Mouse (Mus musculus) megakaryocyte, embryonic 14.5 days (primary cell): Measurements from ENCODE around the gene Smim10l1. TPM values are rescaled to one million over a fixed set of nuclear protein-coding genes. Genes with fewer than 3 reads are reported as not detected.

Source experiments
- H3K27me3 ChIP-seq: replicated peaks from 2 replicates; pipeline ENCODE3; 2012; ENCODE audit warnings: inconsistent platforms
- H3K36me3 ChIP-seq: replicated peaks from 2 replicates; pipeline ENCODE3; 2012; ENCODE audit warnings: low read length, inconsistent platforms, mixed read lengths
- H3K4me1 ChIP-seq: 2 replicates; pipeline ENCODE4 v1.6.1; 2012; ENCODE audit warnings: inconsistent platforms
- H3K4me3 ChIP-seq: replicated peaks from 2 replicates; pipeline ENCODE3; 2012; ENCODE audit warnings: moderate library complexity, mild to moderate bottlenecking, inconsistent platforms
- H3K9me3 ChIP-seq: 2 replicates; pipeline ENCODE4 v1.6.1; 2012; ENCODE audit warnings: inconsistent platforms
- FLI1 ChIP-seq: IDR thresholded peaks from 2 replicates; pipeline ENCODE4 v1.6.1; 2012; ENCODE audit warnings: low read length, inconsistent platforms, mixed read lengths
- GATA1 ChIP-seq: IDR thresholded peaks from 3 replicates; pipeline ENCODE4 v1.6.1; 2012; ENCODE audit warnings: mixed read lengths, low read length, inconsistent platforms, borderline replicate concordance
- polyA plus RNA-seq: library from polyadenylated mRNA; stranded (reverse); fragments of >175 nt; gene quantifications from 2 replicates; pipeline ENCODE4 v1.2.3, GENCODE M21; 2012; ENCODE audit warnings: low replicate concordance; ENCODE audit not compliant: insufficient read depth

Smim10l1 gene
- 30.8 and 61.3 TPM in 2 replicates for polyA plus RNA-seq

DNA sequence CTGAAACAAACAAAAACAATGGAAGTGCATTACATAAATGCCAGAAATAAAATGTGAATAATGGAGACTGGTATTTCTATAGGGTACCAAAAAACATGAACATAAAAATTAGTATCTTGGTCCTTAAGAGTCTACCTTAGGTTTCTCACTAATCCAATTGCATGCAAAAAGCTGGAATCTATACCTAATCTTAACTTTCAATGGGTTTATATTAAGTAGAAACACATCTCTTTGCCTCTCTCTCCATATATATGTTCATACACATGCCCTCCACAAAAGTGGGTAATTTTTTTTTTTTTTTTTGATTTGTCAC is at the start of gene Smim10l1:
TSS of gene Smim10l1 (plus strand) at position 301 of the 313 bp plus-strand sequence.
- Histone ChIP-seq H3K36me3 (peaks cover 7% of the 10 kb centered on the region), H3K27me3 (no peaks in the 10 kb centered on the region), H3K4me1 (peaks cover 16% of the 10 kb centered on the region), H3K9me3 (no peaks in the 10 kb centered on the region), H3K4me3 (peak within 1 kb of the TSS; percentile 99)
- no peak for TF ChIP-seq FLI1
- no peak for TF ChIP-seq GATA1

DNA sequence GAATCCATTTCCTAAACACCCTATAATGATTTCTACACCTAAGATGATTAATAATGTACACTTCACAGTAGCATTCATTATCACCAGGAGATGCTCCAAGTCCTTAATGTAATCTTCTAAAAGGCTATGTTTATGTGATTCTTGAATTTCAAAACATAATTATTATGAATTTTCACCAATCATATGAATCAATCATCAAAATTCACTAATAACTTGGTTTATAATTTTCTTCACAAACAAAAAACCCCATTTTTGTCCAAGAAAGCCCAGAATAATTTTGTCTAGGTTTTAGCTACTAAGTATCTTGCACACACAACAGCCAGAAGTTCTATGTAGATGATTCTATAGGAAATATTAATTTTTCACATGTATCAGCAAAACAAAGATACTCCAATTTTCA is 49.0 kb upstream of the Smim10l1 start, which contains the start of gene Tas2r140:
TSS of gene Tas2r140 (minus strand) at position 101 of the 400 bp plus-strand sequence.
- H3K9me3 ChIP-seq: no peaks in the 10 kb centered on the region
- H3K27me3 ChIP-seq: no peaks in the 10 kb centered on the region
- no peaks in the 10 kb centered on the region for H3K36me3 ChIP-seq
- no peak for TF ChIP-seq FLI1
- no peak for TF ChIP-seq GATA1
- no peaks in the 10 kb centered on the region for H3K4me1 ChIP-seq
- no peak within 1 kb of the TSS for H3K4me3 ChIP-seq

DNA sequence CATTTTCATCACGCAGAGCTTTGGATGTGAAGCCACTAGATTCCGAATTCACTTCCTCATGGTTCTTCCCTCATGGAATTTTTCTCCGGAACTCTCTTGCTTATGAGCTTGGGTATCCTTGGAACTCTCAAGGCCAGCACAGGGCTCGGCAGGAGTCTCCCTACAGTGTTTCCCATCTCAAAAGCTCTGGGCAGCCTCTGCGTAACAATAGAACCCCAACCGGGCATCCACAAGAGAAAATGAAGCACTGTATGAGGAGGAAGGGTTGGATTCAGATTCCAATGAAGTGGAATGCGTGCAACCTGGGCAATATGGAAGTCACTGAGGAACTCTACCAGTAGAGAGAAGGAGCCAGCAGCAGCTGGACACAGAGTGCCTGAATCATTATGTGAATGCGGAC is 12.5 kb upstream of the Smim10l1 start:
- no peaks in the 10 kb centered on the region for H3K36me3 ChIP-seq
- H3K4me1 ChIP-seq: no peaks in the 10 kb centered on the region
- H3K27me3 ChIP-seq: no peaks in the 10 kb centered on the region
- peaks cover 9% of the 10 kb centered on the region for H3K9me3 ChIP-seq
- TF ChIP-seq GATA1 (no peak), FLI1 (no peak)
- H3K4me3 ChIP-seq: no peak overlapping the region

DNA sequence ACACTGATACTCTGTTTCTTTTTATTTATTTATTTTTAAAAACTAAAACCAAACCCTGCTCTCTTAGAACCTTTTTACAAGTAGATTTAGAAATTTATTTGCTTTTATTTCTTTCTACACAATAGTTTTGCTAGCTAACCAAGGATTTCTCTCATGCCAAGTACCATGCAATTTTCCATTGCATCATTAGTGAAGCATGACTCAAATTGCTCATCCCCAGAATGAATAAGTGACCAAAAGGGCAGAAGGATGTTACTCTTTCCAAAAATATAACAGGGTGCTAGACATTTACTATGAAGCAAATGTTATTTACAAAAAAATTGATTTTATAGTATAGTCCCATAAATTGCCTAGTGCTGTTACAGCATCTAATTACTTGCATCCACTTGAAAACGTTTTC is 2.3 kb upstream of the Smim10l1 start:
- Histone ChIP-seq H3K9me3 (no peaks in the 10 kb centered on the region), H3K4me1 (peaks cover 16% of the 10 kb centered on the region), H3K36me3 (no peaks in the 10 kb centered on the region), H3K4me3 (no peak overlapping the region), H3K27me3 (no peaks in the 10 kb centered on the region)
- no peak for TF ChIP-seq GATA1
- no peak for TF ChIP-seq FLI1

DNA sequence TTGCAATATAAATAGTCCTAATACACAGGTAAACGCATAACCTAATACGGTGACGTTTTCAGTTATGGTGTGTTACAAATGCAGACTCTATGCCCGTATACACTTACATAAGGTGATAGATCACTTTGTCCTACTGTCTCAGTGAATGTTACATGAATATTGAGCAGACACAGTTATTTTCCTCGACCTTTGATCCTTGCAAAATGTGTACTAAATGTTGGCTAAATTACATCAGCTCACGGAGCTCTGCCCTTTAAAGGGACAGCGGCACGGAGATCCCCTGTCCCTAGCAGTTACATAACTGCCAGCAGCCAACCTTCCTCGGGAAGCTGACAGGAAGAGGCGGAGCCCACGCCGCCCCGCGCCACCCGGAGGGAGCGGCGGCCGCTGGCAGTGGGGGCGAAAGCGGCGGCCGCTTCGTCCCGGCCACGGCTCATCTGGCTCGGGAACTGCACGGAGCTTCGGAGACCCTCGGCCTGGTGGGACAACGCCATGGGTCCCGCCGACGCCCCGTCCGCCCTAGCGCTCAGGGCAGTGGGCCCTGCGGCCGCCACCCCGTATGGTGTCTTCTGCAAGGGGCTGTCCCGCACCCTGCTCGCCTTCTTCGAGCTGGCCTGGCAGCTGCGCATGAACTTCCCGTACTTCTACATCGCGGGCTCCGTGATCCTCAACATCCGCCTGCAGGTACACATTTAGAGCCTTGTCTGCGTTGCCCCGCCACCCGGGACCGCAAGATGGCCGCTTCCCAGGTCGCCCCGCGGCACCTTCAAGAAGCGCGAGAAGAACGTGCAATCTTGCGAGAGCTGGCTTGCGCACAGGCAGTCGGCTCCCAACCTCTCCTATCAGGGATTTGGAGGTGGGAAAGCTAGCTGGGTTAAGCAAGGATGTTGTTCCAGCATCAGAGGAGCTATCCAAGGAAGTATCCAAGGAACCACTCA is 482 bp downstream of the Smim10l1 start:
- no peak for TF ChIP-seq GATA1
- TF ChIP-seq FLI1: no peak
- Histone ChIP-seq H3K36me3 (peaks cover 13% of the 10 kb centered on the region), H3K4me3 (peak overlapping the region; percentile 99), H3K4me1 (peaks cover 16% of the 10 kb centered on the region), H3K9me3 (no peaks in the 10 kb centered on the region), H3K27me3 (no peaks in the 10 kb centered on the region)

Other genes starting within 250 kb of the Smim10l1 start
- not detected in 2 replicates for gene Tas2r116, start 249.5 kb upstream of the Smim10l1 start, polyA plus RNA-seq
- gene Tas2r110, start 236.9 kb upstream of the Smim10l1 start, polyA plus RNA-seq: not detected in 2 replicates
- not detected in 2 replicates for gene Tas2r113, start 211.9 kb upstream of the Smim10l1 start, polyA plus RNA-seq
- not detected in 2 replicates for gene Tas2r125, start 195.3 kb upstream of the Smim10l1 start, polyA plus RNA-seq
- gene Tas2r129, start 153.8 kb upstream of the Smim10l1 start, polyA plus RNA-seq: not detected in 2 replicates
- 2.3 TPM in 1 of 2 replicates, not detected in the other for gene Tas2r131, start 147.0 kb upstream of the Smim10l1 start, polyA plus RNA-seq
- not detected in 2 replicates for gene Tas2r109, start 123.9 kb upstream of the Smim10l1 start, polyA plus RNA-seq
- not detected in 2 replicates for gene Tas2r103, start 67.8 kb upstream of the Smim10l1 start, polyA plus RNA-seq
- not detected in 2 replicates for gene Tas2r140, start 49.1 kb upstream of the Smim10l1 start, polyA plus RNA-seq
- gene 5530400C23Rik, start 187.3 kb downstream of the Smim10l1 start, polyA plus RNA-seq: not detected in 2 replicates